Mouse (Mus musculus) cerebellum, postnatal 36 days (tissue): ENCODE measurements around the gene Dusp1.

ENCODE experiments used
- DNase-seq, 2 experiments: peaks; one replicate each; pipeline ENCODE4 v3.0.0; 2021 to 2022; ENCODE audit warnings: mixed read lengths in 2 of 2

The Dusp1 gene

GRCm38 (mm10) chr17:26561651-26562181 lies at the start of gene Dusp1:
Gene Dusp1, minus strand, starts transcription at chr17:26562128.
- DNase-seq = peak in 1 of 2 experiments; percentile 47

GRCm38 (mm10) chr17:26611328-26611727 lies 49.4 kb upstream of the Dusp1 start:
- no peak for DNase-seq

GRCm38 (mm10) chr17:26609820-26610219 lies 47.9 kb upstream of the Dusp1 start:
- peak; percentile 44 to 55 for DNase-seq

DNA sequence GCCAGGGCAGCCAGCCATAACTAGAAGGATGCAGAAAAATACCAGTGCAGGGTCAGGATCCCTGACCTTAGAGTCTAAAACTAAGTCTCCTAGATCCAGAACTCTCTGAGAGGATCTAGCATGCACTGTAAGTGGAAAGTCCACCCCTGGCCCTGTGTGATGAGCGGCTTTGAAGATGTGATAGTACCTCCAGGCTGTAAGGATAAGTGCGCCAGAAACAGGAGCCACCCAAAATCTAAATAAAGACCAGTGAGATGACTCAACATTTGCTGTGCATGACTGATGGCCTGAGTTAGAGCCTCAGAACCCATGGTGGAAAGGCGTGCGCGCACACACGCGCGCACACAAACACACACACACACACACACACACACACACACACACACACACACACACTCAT lies 46.9 kb upstream of the Dusp1 start:
- DNase-seq = no peak

DNA sequence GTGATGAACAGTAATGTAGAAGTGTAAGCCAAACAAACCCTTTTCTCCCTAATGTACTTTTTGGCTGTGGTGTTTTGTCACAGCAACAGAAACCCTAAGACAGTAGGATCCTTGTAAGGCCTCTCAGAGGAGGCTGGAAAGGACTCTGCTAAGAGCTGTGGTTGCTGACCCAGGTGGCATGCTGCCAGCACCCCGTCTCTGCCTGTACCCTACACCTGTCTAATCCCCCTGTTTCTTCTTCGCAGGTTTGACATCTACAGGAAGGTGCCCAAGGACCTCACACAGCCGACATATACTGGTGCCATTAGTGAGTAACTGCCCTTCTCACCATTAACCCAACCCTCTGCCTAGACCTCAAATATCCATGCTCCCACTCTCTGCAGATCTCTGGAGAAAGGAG lies 46.4 kb upstream of the Dusp1 start:
- DNase-seq = peak in 1 of 2 experiments; percentile 44

DNA sequence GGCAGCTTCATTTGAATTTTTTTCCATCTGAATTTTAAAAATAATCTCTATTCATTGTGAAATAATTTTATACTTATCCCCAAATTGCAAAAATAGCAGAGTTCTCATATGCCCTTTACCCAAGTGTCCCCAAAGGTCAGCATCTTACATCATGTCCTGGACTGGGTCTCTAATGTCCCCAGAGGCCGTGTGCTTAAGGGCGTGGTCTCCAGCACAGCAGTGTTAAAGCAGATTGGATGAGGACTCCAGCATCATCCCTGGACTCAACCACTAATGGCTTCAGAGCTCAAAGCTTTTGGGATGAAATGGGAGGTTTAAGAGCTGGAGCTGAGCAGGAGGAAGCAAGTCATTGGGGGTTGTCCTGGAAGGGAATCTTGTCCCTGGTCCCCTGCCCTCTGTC lies 44.6 kb upstream of the Dusp1 start:
- no peak for DNase-seq

- DNase-seq = no peak
Observed at GRCm38 (mm10) chr17:26605636-26606035, 43.7 kb upstream of the Dusp1 start.

DNA sequence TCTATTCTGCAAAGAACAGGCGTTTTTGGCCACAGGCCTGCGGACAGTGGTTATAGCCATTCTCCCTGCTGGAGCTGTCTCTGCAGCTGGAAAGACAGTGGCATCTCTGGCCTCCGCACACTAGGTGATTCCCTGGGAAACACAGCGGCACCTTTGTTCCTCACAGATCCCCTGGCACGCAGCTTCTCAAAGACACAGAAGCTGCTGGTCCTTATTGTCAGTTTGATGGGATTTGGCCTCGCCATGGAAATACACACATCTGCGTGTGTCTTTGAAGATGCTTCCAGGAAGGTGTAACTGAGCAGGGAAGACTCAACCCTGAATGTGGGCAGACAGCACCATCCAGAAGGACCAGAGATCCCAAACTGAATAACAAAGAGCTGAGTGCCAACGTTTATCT lies 41.4 kb upstream of the Dusp1 start:
- DNase-seq = no peak

DNA sequence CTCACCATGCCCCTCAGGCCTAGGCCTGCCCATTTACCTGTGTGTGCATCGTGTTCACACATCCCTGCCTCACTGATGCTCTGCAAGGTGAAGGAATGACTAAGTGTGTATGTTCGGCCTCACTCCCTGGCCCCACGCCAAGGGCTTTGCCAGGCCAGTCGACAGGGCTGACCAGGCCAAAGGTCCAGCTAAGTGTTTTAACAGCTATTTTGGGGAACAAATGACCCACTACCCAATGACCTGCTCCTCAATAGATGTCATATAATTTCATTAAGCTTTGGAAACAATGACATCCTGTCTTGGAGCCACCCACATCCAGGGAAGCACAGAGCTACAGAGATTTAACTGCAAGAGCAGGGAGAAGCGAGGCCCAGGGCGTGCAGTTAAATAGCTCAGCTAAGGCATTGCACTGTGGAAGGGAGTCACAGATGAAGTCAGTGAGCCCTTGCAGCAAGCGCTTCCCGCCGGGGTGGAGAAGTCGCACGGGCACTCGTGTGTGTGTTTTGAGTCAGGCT lies 40.5 kb upstream of the Dusp1 start:
- peak; percentile 66 to 69 for DNase-seq

DNA sequence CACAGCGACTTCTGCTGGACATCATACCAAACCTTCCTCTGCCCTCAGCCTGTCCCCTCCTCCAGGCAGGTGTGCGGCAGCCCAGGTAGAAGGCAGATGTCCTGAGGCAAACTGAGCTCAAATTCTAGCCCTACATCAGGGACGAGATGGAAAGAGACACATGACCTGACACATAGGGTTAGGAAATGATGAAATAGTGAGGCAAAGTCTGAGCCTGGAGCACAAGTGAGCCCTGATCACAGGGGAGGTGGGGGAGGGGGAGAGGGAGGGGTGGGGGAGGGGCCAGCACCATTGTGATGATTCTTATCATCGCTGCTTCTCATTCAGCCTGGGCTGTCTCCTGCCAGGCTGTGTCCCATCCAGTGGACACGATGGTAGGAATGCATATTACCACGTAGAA lies 40.0 kb upstream of the Dusp1 start:
- no peak for DNase-seq

DNA sequence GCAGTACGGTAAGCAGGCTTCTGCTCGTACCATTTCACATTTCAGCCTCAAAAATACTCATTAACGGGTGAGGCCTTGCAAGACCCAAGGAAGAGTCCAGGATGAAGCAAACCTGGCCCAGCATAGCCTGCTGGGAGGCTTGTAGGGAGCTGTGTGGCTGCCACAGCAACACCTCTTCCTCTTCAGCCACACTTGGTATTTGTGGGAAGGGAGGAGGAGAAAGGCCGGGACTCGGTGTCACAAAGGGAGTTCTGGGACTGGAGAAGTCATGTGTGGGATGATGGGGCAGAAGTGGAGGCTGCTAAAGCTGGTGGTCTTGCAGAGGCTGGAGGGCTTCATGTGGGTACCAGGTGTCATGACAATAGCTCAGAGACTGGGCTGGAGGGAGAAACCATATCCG lies 39.6 kb upstream of the Dusp1 start:
- no peak for DNase-seq

DNA sequence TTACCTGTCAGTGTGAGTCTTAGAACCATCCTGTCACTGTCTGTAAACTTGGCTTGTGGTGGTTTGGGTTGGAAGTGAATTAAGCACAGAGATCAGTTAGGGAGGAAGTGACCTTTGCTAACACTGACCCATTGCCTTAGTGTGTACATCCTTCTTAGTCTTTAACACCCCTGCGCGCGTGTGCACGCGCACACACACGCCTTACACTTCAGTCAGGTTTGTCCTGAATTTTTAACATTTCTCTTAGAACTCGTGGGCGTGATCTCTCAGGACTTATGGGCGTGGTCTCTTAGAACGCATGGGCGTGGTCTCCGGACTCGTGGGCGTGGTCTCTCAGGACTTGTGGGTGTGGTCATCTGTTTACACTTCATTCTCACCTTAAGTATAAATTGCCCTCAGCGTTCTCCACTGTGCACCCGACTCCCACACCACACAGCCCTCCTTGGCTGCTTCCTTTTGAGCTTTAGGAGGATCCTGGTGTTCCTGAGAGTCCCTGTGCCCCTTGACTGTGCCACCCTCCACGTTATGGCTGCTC lies 39.1 kb upstream of the Dusp1 start:
- DNase-seq = no peak

DNA sequence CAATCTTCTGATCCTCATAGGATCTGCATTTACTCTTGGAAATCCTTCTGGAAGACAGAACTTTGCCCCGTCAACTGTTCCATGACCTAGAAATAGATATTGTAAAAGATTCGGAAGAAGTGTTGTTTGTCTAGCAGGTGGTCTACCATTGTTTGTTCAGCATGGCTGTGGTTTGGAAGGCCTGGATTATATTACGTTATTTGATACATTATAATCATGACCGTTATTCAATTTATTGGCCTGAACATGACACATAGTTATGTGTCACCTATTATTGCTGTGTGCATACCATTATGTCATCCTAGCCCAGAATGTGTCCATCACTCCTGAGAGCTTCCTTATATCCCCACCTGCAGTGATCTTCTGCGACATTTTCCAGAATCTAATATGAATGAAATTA lies 36.9 kb upstream of the Dusp1 start:
- no peak for DNase-seq

DNA sequence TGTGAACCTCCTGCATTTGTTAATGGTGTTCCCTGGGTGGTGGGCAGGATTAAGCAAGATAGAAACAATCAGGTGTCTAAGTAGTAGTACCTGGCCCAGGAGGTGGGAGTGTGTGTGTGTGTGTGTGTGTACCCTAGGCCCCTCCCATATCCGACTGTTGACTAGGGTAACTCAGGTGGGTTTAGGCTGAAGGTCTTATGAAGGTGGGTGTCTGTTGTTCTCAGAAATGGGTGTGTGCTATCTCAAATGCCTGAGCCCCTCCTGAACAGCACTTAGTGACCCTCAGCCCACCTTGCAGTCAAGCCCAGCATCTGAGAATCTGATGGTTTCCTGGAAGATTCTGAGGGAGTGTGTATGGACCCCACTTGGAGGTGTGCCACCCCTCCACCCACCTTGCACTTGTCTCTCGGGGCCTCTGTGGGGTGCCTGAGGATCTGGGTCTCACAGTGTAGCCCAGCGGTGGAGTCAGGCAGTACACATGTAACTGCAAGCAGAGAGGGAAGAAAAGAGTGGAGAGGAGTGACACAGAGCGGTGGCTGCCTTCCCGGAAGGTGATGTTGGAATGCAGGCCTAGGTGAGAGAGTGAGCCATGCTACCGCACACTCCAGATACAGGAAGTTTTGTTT lies 35.0 kb upstream of the Dusp1 start:
- DNase-seq = no peak

- peak; percentile 93 to 95 for DNase-seq
Observed at GRCm38 (mm10) chr17:26596168-26596658, 34.3 kb upstream of the Dusp1 start.

DNA sequence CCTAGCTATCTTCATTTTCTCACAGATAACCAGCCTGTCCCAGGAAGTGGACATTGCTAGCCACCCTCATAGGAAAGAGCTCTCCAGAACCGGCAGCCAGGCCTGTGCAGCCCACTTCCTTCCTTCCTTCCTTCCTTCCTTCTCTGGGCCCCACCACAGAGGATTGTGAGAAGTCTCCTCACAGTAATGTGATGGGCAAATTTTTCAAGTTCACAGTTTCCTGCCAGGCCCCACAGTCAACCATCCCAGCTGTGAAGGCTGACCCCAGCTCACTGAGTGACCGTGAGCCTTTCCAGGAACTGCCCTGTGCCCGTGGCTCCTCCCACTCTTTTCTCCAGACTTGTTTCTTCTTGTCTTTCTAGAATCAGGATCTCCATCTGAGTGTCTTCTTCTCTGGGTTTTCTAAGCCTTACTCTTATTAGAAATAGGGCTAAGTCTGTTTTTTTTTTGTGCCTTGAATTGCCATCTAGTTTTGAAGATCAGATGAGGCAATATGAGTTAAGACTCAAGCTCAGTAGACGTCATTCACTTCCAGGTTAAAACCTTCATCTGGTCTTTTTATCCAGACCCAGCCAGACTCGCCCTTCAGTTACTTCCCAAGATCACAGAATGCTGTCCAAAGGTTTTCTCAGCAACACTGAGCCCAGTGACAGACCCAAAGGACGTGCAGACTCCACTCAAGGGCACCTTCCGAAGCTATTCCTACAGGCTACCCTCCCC lies 33.7 kb upstream of the Dusp1 start:
- DNase-seq = no peak

GRCm38 (mm10) chr17:26594958-26595357 lies 33.0 kb upstream of the Dusp1 start:
- no peak for DNase-seq

DNA sequence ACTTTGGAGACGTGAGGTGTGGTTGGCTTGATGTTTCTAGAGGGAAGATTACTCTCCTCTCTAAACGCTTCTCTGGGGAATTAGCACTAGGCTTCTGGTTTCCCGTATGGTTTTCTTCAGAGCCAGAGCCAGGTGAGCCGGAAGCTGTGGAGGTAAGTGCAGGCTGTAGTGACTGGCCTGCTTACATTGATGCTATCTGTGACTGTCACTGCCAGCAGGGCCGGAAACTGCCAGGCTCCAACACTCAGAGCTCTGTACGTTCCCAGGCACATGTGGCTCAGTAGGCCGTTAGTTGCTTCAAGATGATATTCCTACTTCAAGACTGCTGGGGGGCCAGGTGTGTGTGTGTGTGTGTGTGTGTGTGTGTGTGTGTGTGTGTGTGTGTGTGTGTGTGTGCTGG lies 32.2 kb upstream of the Dusp1 start:
- DNase-seq = no peak

- no peak for DNase-seq
Observed at GRCm38 (mm10) chr17:26593199-26593598, 31.3 kb upstream of the Dusp1 start.

- no peak for DNase-seq
Observed at GRCm38 (mm10) chr17:26592510-26592909, 30.6 kb upstream of the Dusp1 start.

GRCm38 (mm10) chr17:26587961-26588487 lies 26.1 kb upstream of the Dusp1 start:
- no peak for DNase-seq

DNA sequence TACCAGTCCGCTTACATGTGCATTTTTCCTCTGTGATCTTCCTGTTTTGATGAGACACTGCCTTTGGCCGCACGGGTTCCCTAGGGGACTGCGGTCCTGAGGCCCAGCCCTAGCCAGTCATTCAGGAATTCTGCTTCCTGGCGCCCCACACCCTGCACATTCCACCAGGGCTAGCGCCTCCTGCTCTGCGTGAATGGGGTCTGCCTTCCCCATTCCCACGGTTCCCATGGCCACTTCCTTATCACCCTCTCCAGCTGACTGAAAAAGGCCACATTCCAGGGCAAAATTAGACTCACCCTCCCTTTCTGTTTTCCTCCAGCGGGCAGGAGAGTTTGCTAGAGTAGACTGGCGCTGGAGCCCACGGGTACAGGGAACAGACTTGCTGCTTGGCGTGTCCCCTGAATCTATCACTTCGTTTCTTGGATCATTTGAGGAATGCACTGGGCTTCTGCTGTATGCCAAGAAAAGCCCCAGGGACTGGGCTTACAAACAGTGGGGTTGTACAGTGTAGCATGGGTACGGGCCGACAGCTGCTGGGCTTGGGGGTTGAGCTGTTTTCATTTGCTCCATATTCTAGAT lies 22.7 kb upstream of the Dusp1 start:
- DNase-seq = no peak

DNA sequence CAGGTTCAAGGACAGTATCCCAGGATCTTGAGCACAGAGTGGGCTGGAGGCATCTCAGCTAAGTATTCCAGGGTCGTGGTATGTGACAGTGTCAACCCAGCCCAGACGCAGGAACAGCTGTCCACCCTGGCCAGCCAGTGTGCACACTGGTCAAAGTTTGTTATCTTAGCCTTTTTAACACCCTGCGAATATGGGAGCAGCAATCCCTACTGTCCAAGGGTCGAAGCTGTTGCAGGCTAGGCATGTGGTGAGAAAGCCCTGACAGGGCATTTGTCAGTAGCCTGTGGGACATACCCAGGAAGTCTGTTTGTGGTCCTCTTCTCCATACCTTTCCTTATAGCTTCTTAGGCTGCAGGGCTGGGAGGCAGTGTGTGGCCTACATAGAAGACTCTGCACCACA lies 22.1 kb upstream of the Dusp1 start:
- no peak for DNase-seq
